Mouse (Mus musculus) forebrain, embryonic 15.5 days (tissue): ENCODE measurements at regions not wholly inside any gene's neighbourhood (a gene's known extent, or its start where the extent isn't known, plus 50 kb on each side); places are given as distances from the start of the nearest gene placed in this dataset.

ENCODE experiments used
- ATAC-seq: fragments of 200-750 bp; cut with Nextera tagmentation; replicated peaks from 2 replicates; pipeline ENCODE4 v1.8.0; 2017; ENCODE audit warnings: mild to moderate bottlenecking, moderate TSS enrichment, moderate library complexity
- H3K27ac ChIP-seq: fragments of 300-500 bp; sonication (generic); replicated peaks from 2 replicates; pipeline ENCODE4 v1.5.1; 2015; ENCODE audit warnings: mild to moderate bottlenecking, inconsistent platforms
- H3K27me3 ChIP-seq: fragments of 300-500 bp; sonication (generic); 2 replicates; pipeline ENCODE4 v1.6.1; 2015; ENCODE audit warnings: inconsistent platforms
- H3K36me3 ChIP-seq: fragments of 300-500 bp; sonication (generic); 2 replicates; pipeline ENCODE4 v1.6.1; 2015; ENCODE audit warnings: mild to moderate bottlenecking, inconsistent platforms
- H3K4me1 ChIP-seq: fragments of 300-500 bp; sonication (generic); 2 replicates; pipeline ENCODE4 v1.6.1; 2015; ENCODE audit warnings: inconsistent platforms
- H3K4me2 ChIP-seq: fragments of 300-500 bp; sonication (generic); replicated peaks from 2 replicates; pipeline ENCODE4 v1.6.1; 2015; ENCODE audit warnings: mild to moderate bottlenecking, inconsistent platforms
- H3K4me3 ChIP-seq: fragments of 300-500 bp; sonication (generic); 2 replicates; pipeline ENCODE4 v1.5.1; 2015; ENCODE audit warnings: mild to moderate bottlenecking, inconsistent platforms
- H3K9ac ChIP-seq: fragments of 300-500 bp; sonication (generic); replicated peaks from 2 replicates; pipeline ENCODE4 v1.6.1; 2015; ENCODE audit warnings: mild to moderate bottlenecking, inconsistent platforms
- H3K9me3 ChIP-seq: fragments of 300-500 bp; sonication (generic); 2 replicates; pipeline ENCODE4 v1.6.1; 2016; ENCODE audit warnings: inconsistent platforms
- WGBS: fragments of 180-500 bp; shearing (Covaris S2); methylation state at CpG from one replicate; pipeline ENCODE4 v1.1.7; 2015; ENCODE audit warnings: mixed read lengths; 5-methylcytosine and 5-hydroxymethylcytosine counted together

DNA sequence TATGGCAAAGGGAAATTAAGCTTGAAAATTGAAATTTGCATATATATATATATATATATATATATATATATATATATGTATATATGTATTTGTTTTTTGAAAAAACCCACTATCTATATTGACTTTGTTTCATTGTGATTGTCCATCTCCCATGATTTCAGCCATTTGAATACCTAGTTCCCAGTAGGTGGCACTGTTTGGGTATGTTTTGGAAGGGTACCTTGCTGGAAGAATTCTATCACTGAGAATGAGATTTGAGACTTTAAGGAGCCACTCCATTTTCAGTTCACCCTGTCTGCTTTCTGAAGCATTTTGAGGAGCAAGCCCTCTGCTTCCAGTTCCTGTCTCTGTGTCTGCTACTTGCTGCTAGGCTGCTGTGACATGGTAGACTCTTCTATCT is 72.8 kb upstream of the Ugt8a start:
- no peak overlapping the region for H3K4me2 ChIP-seq
- H3K4me1 ChIP-seq = no peaks in the 10 kb centered on the region
- no peak overlapping the region for H3K4me3 ChIP-seq
- H3K36me3 ChIP-seq = no peaks in the 10 kb centered on the region
- H3K9ac ChIP-seq = no peak overlapping the region
- H3K9me3 ChIP-seq = no peaks in the 10 kb centered on the region
- no peak overlapping the region for H3K27ac ChIP-seq
- no peak for ATAC-seq
- H3K27me3 ChIP-seq = no peaks in the 10 kb centered on the region

DNA sequence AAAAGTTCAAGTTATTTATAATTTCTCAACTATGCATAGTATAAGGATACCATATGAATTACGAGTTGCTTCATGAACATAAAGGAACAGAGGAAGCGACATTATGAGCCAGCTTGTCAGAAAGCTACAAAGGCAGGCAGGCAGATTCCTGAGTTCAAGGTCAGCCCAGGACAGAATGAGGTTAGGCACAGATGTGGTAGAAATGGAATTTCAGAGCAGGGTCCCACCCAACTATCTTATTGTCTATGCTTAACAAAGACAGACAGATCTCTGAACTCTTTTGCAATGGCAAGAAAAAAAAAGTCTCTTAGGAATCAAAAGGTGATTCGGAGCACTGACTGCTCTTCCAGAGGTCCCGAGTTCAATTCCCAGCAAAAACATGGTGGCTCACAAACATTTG is 77.7 kb upstream of the Ugt8a start:
- H3K4me2 ChIP-seq = no peak overlapping the region
- ATAC-seq = no peak
- no peaks in the 10 kb centered on the region for H3K27me3 ChIP-seq
- H3K27ac ChIP-seq = no peak overlapping the region
- H3K4me3 ChIP-seq = no peak overlapping the region
- no peak overlapping the region for H3K9ac ChIP-seq
- no peaks in the 10 kb centered on the region for H3K9me3 ChIP-seq
- no peaks in the 10 kb centered on the region for H3K4me1 ChIP-seq
- 85% methylated on average over 4 of the region's 4 CpGs for WGBS
- no peaks in the 10 kb centered on the region for H3K36me3 ChIP-seq

DNA sequence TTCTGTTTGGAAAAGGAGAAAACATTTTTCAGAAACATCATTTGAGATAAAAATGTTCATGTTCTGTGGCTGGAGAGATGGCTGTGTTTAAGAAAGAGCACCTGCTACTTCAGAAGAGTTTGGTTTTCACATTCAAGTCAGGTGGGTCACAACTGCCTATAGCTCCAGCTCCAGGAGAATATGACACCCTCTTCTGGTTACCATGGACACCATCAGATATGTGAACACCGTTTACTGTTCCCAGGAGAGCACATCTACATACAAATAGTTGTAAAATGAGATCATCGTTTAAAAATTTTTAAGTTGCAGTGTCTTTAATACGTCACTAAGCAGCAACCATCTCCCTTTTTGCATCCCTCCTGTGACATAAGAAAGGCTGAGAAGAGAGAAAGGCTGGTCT is 105.9 kb upstream of the Ugt8a start:
- H3K36me3 ChIP-seq = no peaks in the 10 kb centered on the region
- 8% methylated on average over 3 of the region's 3 CpGs for WGBS
- H3K27me3 ChIP-seq = no peaks in the 10 kb centered on the region
- H3K4me1 ChIP-seq = no peaks in the 10 kb centered on the region
- H3K9me3 ChIP-seq = no peaks in the 10 kb centered on the region
- no peak overlapping the region for H3K9ac ChIP-seq
- no peak overlapping the region for H3K4me3 ChIP-seq
- no peak for ATAC-seq
- no peak overlapping the region for H3K4me2 ChIP-seq
- H3K27ac ChIP-seq = no peak overlapping the region

DNA sequence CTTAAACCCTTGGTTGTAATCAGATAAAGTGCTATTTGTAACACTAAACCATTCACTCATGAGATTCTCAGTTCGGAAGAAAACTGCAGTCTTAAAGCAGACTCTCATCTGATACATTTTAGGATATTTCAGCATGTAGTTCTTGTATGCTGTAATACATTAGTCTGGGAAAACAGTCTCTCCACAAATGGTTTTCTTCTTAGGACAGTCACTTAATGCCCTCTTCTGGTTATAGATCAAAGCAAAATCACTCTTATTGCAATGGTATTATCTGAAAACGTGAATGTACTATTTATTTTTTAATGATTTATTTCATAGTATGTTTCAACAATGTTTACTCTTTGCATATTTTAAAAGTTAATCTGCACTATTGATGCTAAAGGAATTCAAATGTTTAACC is 106.4 kb upstream of the Ugt8a start:
- Histone ChIP-seq H3K27ac (no peak overlapping the region), H3K4me1 (no peaks in the 10 kb centered on the region), H3K36me3 (no peaks in the 10 kb centered on the region), H3K9me3 (no peaks in the 10 kb centered on the region), H3K4me3 (no peak overlapping the region), H3K27me3 (no peaks in the 10 kb centered on the region), H3K4me2 (no peak overlapping the region), H3K9ac (no peak overlapping the region)
- ATAC-seq = no peak
- WGBS = 55% methylated on average over 2 of the region's 2 CpGs

DNA sequence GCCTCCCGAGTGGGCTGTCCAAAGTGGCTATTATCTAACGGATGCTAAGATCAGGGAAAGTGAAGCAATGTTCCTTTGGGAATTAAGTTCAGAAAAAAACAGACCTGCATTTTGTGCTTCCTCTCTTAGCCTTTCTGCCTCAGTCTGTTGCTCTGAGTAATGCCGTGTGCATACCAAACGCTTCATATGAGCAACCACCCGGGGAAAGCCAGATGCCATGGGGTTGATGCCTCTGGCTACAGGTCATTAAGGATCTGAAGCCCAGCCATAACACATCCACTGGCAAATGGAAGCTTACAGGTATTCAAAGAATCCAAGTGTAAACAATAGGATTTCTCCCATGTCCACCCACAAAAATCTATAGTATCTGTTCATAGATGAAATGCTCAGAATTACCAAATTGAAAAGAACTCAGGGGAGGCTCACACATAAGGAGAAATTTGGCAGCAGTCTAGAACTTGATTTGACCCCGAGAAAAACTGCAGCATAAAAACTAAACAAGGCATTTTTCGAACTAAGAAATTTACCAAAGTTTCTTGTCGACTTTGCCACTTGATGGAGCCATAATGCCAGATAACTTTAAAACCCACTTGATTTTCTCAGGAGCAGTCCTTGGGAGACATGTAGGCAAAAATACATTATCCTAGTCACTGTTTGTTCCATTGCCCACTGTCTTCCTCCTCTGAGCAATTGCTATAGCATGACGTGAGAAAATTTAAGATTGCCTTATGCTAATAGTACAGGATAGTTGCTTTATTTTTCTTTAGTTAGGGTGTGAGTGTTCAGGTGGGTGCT is 107.8 kb upstream of the Ugt8a start:
- no peaks in the 10 kb centered on the region for H3K36me3 ChIP-seq
- 0 out of 2 replicates have a peak, but pooled peaks have one; percentile 41 for ATAC-seq
- H3K27me3 ChIP-seq = no peaks in the 10 kb centered on the region
- H3K4me2 ChIP-seq = no peak overlapping the region
- H3K27ac ChIP-seq = no peak overlapping the region
- H3K9me3 ChIP-seq = no peaks in the 10 kb centered on the region
- H3K9ac ChIP-seq = no peak overlapping the region
- no peaks in the 10 kb centered on the region for H3K4me1 ChIP-seq
- no peak overlapping the region for H3K4me3 ChIP-seq
- WGBS = 67% methylated on average over 9 of the region's 9 CpGs

DNA sequence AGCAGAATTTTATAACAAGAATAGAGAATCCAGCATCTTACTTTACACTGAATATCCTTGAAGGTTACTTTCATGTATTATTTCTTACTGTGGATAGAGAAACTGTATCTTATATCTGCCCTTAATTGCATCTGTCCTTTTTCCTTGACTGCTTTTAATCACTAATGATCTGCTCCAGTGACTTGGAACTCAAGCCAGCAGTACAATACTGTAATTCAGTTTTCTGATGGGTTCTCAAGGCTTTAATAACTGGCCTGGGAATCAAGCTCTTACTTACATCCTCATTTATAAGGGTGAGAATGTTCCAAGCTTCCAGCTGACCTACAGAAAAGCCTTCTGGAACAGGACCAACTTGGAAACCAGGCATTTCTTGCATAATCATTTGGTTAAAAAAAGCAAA is 120.2 kb upstream of the Ugt8a start:
- Histone ChIP-seq H3K4me3 (no peak overlapping the region), H3K27ac (no peak overlapping the region), H3K9me3 (no peaks in the 10 kb centered on the region), H3K36me3 (no peaks in the 10 kb centered on the region), H3K9ac (no peak overlapping the region), H3K4me2 (no peak overlapping the region), H3K27me3 (no peaks in the 10 kb centered on the region), H3K4me1 (no peaks in the 10 kb centered on the region)
- ATAC-seq = no peak

DNA sequence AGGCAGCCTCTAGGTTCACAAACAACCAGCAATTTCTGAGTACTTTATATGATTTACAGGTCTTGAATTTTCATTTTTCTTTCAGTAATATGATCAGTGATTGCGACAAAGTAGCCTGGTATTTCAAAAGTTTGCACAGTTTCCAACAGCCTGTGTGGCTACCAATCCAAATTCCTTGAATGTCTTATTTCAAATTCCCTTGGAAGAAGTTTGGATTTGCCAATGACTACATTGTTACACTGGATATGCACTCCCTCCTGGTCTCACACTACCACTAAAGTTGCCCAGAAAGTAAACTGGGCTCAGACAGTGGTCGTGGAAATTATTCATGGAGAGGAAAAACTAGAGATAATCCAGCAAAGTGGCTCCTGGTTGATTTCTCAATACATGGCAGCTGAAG is 166.7 kb upstream of the Ugt8a start:
- H3K36me3 ChIP-seq = no peaks in the 10 kb centered on the region
- no peak overlapping the region for H3K27ac ChIP-seq
- 94% methylated on average over 2 of the region's 2 CpGs for WGBS
- H3K9me3 ChIP-seq = no peaks in the 10 kb centered on the region
- no peak for ATAC-seq
- no peaks in the 10 kb centered on the region for H3K27me3 ChIP-seq
- no peak overlapping the region for H3K9ac ChIP-seq
- H3K4me3 ChIP-seq = no peak overlapping the region
- no peak overlapping the region for H3K4me2 ChIP-seq
- no peaks in the 10 kb centered on the region for H3K4me1 ChIP-seq

DNA sequence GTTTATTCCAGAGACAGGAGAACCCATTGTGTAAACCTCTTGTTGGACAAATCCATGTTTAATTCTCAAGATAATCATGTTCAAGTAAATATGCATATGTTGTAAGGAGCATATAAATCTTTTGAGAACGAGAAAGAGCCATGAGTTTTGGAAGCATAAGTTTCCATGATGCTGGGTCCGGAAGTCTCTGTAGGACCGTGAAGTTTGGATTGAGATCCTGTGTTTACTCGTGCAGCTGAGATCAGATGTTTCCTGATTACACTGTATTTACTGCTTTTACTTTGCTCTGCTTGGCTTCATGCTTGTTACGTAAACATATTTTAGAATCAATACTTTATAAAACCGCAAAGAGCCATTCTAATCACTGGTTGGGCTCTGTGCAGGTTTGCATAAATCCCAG is 171.0 kb upstream of the Ugt8a start:
- Histone ChIP-seq H3K4me1 (no peaks in the 10 kb centered on the region), H3K9ac (no peak overlapping the region), H3K27ac (no peak overlapping the region), H3K4me2 (no peak overlapping the region), H3K4me3 (no peak overlapping the region), H3K27me3 (no peaks in the 10 kb centered on the region), H3K36me3 (no peaks in the 10 kb centered on the region), H3K9me3 (no peaks in the 10 kb centered on the region)
- ATAC-seq = no peak
- 94% methylated on average over 6 of the region's 6 CpGs for WGBS

DNA sequence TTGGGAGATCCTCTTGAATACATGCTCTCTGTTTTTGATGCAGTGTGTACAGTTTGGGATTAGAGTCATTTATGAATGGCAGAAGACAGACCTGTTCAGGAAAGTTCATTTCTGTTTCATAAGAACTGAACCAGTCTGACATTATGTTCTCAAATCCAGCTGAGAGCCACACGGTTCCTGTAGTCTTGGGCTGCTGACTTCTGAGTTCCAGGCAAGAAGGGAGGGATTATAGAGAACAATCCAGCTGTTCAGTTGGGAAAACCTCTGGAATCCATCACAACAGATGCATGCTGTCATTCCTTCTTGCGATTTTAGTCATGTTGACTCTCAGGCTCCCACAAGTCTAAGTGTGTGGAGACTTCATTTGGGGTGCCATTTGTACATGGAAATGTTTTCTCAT is 179.4 kb upstream of the Ugt8a start:
- no peak overlapping the region for H3K9ac ChIP-seq
- no peak overlapping the region for H3K4me2 ChIP-seq
- ATAC-seq = no peak
- no peaks in the 10 kb centered on the region for H3K27me3 ChIP-seq
- no peaks in the 10 kb centered on the region for H3K9me3 ChIP-seq
- no peaks in the 10 kb centered on the region for H3K36me3 ChIP-seq
- no peaks in the 10 kb centered on the region for H3K4me1 ChIP-seq
- H3K4me3 ChIP-seq = no peak overlapping the region
- no peak overlapping the region for H3K27ac ChIP-seq
- 79% methylated on average over 2 of the region's 2 CpGs for WGBS

DNA sequence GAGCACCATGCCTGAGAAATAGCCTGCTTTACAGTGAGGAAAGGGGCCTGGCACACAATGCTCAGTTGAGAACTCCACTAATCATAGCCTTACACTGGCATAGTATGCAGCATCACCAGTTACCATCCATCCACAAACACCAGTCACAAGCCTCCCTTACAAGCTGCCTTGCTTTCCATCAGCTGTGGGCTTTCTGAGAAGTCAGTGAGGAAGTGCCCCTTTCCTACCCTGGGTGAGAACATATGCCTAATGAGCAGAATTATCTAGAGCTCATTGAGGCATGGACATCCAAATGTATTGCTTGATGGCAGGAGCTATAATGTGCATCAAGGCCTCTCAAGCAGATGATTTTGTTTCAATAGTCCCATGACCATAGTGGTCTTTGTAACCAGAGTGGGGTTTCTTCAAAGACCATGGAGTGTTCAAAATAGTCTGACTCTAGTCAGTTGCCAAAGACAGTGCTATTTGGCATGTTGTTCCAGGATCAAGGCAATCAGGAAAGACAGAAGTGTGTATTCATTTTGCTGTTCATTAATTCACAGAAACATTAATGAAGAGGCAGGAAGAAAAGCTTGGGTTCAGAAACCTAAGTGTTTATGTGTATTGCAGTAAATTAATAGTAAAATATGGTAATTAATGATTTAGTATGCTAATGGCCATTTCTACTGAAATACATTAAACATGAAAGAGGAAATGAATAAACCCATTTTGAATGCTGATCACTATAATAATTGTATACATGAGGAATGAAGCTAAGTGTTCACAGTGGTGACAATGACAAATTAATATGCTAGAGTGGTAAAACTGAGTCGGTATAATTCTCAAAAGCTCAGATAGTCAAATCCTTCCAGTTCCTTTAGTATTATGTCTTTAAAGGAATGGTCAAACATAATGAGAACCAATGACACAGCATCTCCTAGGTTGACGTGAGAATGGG is 184.2 kb upstream of the Ugt8a start:
- Histone ChIP-seq H3K4me2 (no peak overlapping the region), H3K36me3 (no peaks in the 10 kb centered on the region), H3K9me3 (no peaks in the 10 kb centered on the region), H3K27ac (no peak overlapping the region), H3K4me1 (no peaks in the 10 kb centered on the region), H3K27me3 (no peaks in the 10 kb centered on the region), H3K9ac (no peak overlapping the region), H3K4me3 (no peak overlapping the region)
- ATAC-seq = peak; percentile 83
- WGBS = 50% methylated on average over 2 of the region's 2 CpGs

DNA sequence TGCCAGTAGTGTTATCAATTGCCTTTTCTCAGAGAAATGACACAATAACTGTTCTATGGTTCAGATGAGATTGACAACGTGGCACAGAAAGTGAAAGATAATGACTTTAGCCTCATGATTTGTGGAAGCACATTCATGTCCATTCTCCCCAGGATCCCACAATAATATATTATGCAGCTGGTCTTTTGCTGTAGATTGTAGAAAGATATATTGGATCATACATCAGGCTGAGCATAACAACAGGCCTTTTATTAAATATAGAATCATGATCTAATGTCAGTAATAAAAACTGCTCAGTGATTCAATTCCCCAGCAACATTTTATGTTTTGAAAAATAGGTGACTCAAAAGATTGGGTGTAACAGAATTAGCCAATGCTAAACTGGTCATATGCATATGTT is 196.9 kb upstream of the Arsj start:
- Histone ChIP-seq H3K4me3 (no peak overlapping the region), H3K9ac (no peak overlapping the region), H3K36me3 (no peaks in the 10 kb centered on the region), H3K4me2 (no peak overlapping the region), H3K27me3 (no peaks in the 10 kb centered on the region), H3K27ac (no peak overlapping the region), H3K9me3 (no peaks in the 10 kb centered on the region), H3K4me1 (no peaks in the 10 kb centered on the region)
- 78% methylated on average over 1 of the region's 1 CpGs for WGBS
- no peak for ATAC-seq

DNA sequence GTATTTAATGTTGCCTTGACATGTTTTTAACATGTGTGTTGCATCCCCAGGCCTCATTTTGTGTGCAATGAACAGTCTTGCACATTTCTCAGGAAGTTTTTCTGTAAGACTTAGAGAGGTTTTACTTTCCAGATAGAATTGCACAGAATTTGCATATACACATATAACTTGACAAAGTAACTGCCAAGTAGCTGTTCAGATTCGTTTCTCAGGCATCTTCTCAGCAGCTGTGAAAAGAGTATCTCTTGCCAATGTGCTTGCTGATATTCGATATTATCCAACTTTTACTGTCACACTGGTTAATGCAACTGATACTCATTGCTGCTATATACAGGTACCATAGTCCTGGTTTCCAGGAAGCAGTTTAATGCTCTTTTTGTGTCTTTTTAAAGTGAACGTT is 154.5 kb upstream of the Arsj start:
- no peaks in the 10 kb centered on the region for H3K27me3 ChIP-seq
- no peak overlapping the region for H3K27ac ChIP-seq
- no peak overlapping the region for H3K9ac ChIP-seq
- WGBS = 67% methylated on average over 3 of the region's 3 CpGs
- H3K4me1 ChIP-seq = no peaks in the 10 kb centered on the region
- 0 out of 2 replicates have a peak, but pooled peaks have one; percentile 41 for ATAC-seq
- no peaks in the 10 kb centered on the region for H3K36me3 ChIP-seq
- H3K9me3 ChIP-seq = no peaks in the 10 kb centered on the region
- no peak overlapping the region for H3K4me2 ChIP-seq
- H3K4me3 ChIP-seq = no peak overlapping the region
